Mouse (Mus musculus): ENCODE results near the gene Tssk3. TPM values are rescaled to one million over a fixed set of nuclear protein-coding genes. Genes with fewer than 3 reads are reported as not detected.
"Not testable (repeated sequence)": the region's sequence is repeated elsewhere in the genome, so short reads cannot be mapped to it uniquely, and the experiment has no call there.

Gene Tssk3
- 0.72 and 2.5 TPM in 2 replicates for polyA plus RNA-seq (2012; rRNA removed)

DNA sequence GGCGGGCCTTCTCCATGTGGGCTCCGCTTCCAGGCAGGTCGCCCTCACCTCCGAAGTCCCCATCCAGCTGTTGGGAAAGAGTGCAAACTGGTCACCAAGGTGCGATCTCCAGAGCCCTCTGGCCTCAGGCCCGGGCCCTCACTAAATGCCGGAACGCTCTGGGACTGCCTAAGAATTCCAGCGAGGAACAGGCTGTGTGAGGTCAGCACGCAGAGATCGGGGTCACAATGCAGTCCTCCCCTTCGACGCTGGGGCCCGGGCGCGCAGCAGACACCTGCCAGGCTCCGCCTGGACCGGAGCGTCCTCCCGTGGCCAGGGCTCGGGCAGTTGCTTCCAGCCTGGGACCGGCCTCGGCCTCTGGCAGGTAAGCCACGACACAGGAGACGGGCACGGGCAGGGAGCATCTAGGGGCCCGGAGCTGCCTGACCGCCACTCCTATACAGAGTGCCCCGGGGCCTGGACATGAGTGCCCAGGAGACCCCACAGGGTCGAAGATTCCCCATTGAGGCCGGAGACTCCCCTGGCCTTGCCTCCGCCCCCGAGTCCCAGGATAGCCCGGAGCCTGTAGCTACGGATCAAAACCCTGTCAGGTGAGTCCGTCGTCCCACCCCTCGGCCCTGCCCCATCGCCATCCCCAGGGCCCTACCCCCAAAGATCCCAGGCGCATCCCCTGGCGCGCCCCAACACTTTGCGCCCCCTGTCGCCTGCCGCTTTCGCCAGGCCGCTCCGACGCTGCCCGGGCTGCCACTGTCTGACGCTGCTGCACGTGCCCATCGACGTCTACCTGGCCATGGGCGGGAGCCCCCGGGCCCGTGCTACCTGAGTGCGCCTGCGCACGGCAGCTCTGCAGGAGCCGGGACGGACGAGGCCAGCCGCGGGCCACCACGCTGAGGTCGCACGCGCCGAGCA, at the start of gene Tssk3, which contains the start of gene Fam229a:
Gene Tssk3, minus strand, starts transcription at position 51 of the 909 bp plus-strand sequence.
Gene Fam229a, plus strand, starts transcription at position 219 of the 909 bp plus-strand sequence.
- DNase-seq (ENCODE audit: low read depth), result no peak

DNA sequence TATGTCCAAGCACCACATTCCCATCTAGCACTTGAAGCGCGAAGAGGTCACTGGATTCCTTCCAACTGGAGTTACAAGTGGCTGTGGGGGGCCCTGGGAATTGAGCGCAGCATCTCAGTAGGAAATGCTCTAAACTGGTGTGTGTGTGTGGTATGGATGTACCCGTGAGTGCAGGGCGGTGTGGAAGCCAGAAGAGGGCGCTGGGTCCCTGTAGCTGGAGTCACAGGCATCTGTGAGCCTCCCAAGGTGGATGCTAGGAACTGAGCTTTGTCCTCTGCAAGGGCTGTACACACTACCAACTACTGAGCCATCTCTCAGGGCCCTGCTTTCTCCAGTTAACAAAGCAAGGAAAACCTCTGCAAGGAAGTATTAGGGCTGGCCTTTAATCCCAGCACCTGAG, 49.2 kb upstream of the Tssk3 start:
- no peak for DNase-seq (ENCODE audit: low read depth)

GRCm38 (mm10) chr4:129528901-129529300, 38.1 kb upstream of the Tssk3 start:
- not testable (repeated sequence) for DNase-seq (ENCODE audit: low read depth)

GRCm38 (mm10) chr4:129525889-129526288, 35.1 kb upstream of the Tssk3 start:
- no peak for DNase-seq (ENCODE audit: low read depth)

DNA sequence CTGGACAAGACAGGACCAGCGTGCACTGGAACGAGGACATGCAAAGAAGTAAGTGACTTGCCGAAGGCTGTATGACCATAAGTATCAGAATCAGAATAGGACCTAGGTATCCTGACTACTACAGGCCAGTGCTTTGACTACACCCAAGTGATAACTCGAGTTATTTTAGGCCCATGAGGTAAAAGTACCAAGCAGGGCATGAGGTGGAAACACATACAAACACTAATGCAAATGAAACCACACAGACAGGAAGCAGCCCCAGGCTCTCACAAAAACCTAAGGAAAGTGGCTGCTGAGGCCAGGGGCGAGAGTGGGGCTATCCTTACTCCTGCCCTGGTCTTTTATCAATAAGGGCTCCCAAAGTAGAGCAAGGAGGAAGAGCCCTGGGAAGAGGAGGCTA, 34.5 kb upstream of the Tssk3 start:
- no peak for DNase-seq (ENCODE audit: low read depth)

- DNase-seq (ENCODE audit: low read depth), result no peak
Observed at GRCm38 (mm10) chr4:129518519-129518918, 27.7 kb upstream of the Tssk3 start.

DNA sequence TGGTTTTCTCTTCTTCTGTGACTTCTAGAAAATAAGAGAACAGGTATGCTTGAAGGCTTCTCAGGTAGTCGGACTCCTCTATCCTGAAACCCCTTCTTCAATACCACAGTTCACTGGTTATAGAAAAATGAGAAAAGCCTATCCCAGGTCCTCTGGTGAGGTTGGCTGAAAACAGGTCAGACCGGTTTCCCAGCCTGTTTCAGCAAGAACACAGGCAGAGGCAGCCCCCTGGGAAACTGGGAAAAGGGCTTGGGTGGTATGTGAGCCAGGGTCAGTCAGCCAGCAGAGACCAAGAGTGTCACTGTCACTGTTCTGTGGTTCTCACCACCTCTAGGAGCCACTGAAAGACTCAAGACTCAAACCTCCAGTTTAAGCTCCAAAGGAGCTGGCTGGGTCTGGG, 26.1 kb upstream of the Tssk3 start:
- no peak for DNase-seq (ENCODE audit: low read depth)

DNA sequence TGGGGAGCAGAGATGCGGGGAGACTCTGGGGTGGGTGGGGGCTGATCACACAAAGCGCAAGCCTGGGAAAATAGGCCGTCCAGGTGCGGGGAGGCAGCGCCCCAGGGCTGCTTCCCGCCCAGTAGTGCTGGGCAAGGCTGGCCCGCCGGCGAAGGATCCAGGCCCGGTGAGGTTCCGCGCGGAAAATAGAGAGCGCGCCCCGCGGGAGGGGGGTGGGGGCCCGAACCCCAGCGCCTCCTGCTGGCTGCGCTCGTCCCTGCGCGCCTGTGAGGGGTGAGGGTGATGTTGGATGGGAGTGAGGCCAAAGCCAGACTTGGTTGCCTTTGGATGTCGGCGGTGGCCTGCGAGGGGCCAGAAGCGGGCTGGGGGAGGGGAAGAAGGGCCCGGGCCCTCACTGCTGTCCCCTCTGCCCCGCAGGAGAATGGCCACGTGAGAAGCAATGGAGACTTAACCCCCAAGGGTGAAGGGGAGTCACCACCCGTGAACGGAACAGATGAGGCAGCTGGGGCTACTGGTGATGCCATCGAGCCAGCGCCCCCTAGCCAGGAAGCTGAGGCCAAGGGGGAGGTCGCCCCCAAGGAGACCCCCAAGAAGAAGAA, 23.6 kb upstream of the Tssk3 start:
- DNase-seq (ENCODE audit: low read depth), result no peak

GRCm38 (mm10) chr4:129513891-129514290, 23.1 kb upstream of the Tssk3 start:
- no peak for DNase-seq (ENCODE audit: low read depth)

DNA sequence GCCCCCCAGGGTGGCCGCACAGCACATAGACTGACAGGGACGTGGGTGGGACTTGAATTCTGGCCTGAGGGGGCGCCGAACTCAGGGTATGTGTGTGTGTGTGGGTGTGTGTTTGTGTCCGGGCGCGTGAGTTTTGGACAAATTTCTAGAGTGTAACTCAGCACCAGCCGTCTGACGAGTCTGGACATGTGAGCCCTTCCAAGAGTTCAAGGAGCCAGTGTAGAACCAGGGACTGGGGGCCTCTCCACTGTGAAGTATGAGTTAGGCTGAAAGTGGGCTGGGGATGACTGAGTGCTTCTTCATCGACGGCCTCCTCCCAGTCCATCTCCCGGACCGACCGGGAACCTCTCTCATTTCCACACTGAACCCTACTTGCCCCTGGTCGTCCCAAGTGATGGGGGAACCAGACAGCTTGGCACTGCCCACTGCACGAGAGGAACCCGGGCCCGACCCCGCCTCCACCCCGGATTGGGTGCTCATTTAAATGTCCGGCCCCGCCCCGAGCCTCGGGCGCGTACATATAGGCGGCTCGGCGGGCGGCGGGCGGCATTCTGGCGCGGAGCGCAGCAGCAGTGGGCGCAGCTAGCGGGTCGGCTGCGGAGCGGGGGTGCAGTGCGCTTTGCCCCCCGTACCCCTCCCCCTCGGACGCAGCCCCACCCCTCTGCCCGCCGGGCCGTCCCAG, 22.4 kb upstream of the Tssk3 start, which contains the start of gene Marcksl1:
Gene Marcksl1, plus strand, starts transcription at position 496 of the 682 bp plus-strand sequence.
- DNase-seq (ENCODE audit: low read depth), result no peak

DNA sequence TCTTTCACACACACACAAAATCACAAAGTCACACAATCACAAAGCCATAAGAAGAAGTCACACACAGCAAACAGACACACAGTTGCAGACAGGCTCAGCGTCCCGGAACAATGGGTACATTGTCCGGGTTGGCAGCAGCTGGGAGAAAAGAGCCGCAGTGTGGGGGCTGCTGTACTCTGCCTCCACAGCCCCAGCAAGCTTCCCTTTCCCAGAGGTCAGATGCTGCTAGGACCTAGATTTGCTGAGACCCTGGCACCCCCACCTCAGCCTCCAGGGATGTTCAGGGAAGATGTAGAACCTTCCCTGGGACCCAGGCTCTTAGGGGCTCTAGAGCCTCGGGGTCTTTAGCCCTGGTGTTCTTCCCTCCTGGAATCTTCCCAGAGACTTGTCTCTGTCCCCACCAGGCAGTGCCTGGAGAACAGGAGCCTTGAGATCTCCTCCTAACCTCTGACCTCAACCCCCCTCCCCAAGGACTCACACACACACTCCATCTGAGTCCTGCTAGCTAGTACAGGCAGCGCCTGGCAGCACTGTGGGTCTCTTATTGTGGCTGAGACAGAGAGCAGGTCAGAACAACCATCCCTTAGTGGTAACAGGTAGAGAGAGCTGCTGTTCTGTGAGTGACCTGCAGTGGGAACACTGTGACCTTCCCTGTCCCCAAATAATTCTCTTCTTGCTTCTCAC, 20.7 kb upstream of the Tssk3 start:
- DNase-seq (ENCODE audit: low read depth), result no peak

- no peak for DNase-seq (ENCODE audit: low read depth)
Observed at GRCm38 (mm10) chr4:129510723-129511412, 20.0 kb upstream of the Tssk3 start.

- DNase-seq (ENCODE audit: low read depth), result no peak
Observed at GRCm38 (mm10) chr4:129509650-129510049, 18.8 kb upstream of the Tssk3 start.

DNA sequence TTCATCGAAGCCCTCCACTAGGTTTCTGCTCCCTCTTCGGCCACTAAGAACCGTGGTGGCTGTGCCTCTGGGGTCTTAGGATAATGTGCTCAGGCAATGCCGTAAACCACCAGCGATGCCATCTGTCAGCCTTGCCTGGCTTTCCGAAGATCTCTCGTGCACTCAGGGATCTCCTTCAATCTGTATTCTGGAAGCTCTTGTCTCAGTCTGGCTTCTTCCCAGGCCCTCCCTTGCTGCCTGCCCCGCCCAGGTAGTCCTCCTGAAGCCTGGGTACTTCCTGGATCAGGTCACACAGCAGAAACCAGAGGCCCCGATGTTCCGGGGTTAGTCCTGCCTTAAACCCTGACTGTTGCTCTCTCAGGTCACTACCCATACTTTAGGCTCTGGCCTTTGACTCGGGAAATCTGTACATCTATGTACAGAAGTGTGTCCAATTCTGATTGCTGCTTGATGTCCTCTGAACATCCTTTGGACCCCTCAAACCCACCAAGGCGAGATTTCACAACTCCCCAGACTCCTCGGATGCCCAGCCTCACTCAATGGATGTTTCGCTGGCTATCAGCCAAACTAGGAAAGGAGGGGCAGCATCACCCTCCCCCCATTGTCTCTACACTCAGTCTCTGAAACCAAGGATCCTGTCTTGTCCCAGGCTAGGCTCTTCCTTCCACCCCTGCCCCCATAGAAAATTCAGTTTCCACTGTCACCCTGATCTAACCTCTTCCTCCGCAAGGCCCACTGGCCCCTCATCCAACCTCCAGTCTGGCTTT, 18.2 kb upstream of the Tssk3 start:
- DNase-seq (ENCODE audit: low read depth), result no peak

- DNase-seq (ENCODE audit: low read depth), result no peak
Observed at GRCm38 (mm10) chr4:129508237-129508515, 17.4 kb upstream of the Tssk3 start.

DNA sequence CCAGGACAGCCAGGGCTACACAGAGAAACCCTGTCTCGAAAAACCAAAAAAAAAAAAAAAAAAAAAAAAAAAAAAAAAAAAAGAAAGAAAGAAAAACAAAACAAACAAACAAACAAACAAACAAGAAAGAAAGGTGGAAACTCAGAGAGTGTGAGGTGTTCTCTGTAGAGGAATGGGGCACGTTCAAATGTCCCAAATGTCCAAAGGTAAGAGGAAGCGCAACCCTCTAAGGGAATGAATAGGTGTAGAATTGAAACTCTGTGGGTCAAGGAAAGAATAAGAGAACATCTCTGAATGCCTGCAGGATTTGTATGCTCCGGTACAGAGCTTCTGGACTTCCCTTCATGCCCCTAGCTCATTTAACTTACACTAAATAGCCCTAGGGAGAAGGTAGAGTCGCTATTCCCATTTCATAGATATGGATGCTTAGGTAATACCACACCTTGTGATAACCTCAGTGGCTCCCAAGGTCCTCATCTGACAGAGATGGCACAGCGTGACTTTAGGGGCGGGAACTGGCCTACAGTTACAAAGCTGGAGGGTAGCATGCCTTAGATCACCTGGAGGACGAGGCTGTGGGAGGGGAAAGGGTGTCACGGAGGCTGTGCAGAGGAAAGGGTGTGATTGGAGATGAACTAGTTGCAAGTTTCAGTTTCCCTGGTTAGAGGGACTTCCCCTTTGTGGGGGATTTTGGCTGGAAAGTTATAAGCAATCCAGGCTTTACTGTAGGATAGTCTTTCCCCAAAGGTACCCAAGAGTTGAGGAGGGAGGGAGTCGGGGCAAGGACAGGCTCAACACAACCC, 16.8 kb upstream of the Tssk3 start:
- DNase-seq (ENCODE audit: low read depth), result no peak

GRCm38 (mm10) chr4:129505511-129505910, 14.7 kb upstream of the Tssk3 start:
- no peak for DNase-seq (ENCODE audit: low read depth)

GRCm38 (mm10) chr4:129502901-129503444, 12.2 kb upstream of the Tssk3 start:
- no peak for DNase-seq (ENCODE audit: low read depth)

DNA sequence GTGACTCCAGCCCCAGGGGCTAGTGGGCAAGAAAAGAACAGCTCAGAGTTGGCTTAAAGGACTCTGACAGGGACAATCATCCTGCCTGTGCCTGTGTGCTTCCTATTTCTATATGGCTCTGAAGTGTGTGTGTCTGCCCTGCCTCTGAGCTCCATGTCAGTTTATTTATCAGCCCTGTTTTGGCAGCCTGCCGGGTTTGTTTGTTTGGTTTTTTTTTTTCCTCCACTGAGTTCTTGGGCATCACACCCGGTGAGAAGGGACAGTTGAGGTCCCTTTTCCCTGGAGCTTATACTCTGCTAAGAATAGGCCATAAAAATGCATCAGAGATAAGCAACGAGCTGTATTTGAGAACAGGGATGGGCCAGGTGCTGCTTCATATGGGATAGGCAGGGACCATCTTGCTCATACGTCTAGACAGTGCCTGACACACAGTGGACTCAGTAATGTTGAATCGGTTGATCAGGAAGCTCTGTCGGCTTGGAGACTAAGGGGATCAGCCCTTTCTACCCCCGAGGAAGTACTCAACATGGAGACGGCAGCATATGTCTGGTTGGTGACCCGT, 11.6 kb upstream of the Tssk3 start:
- no peak for DNase-seq (ENCODE audit: low read depth)
